Mouse (Mus musculus): ENCODE data around the gene Vill.
A peak's percentile ranks its signal among the peaks of the same experiment; 100 is the strongest.

The Vill gene

GRCm38 (mm10) chr9:119119409-119120167 lies 67.0 kb downstream of the Vill start:
- peak; percentile 96 for DNase-seq

GRCm38 (mm10) chr9:119120168-119120560 lies 67.6 kb downstream of the Vill start:
- DNase-seq = no peak
